In genomic region chr5:119893060-119893459, GRCm38 (mm10) we compare ENCODE assay signal across 21 mouse cellular contexts.
DNase-seq lines count a peak whose midpoint lies in the region; ATAC-seq and TF ChIP-seq lines count a peak whose summit lies in the region.
"Had no signal": no experiment of that assay in that cellular context is flagged by ENCODE, and none has a peak within 500 bp of the region (broad histone marks: within the 10 kb centered on the region; RNA-seq: fewer than 3 reads in every experiment).

No protein-coding gene starts in this region.

- 76% methylated on average over 3 of the region's 3 CpGs for WGBS in lung, postnatal 0 days

- no peaks in the 10 kb centered on the region for H3K9me3 ChIP-seq in ES-E14 (ENCODE audit: control insufficient read depth, insufficient read depth, low read depth, low read length)
- no peaks in the 10 kb centered on the region for H3K9me3 ChIP-seq in lung, postnatal 0 days (ENCODE audit: low read length)
- H3K9me3 ChIP-seq: embryonic facial prominence, embryonic 13.5 days; embryonic facial prominence, embryonic 15.5 days; forebrain, embryonic 13.5 days; forebrain, embryonic 15.5 days had no signal

- DNase-seq in ES-CJ7 (ENCODE audit: low read depth, low spot score) (peak; percentile 66), ES-E14 (ENCODE audit: low read depth, low spot score) (peak; percentile 16), WW6 (ENCODE audit: low read depth, low spot score) (peak; percentile 1)
- no peak for DNase-seq in lung, postnatal 0 days (ENCODE audit: low spot score)
- no peak for DNase-seq in embryo, embryonic 11 days
- DNase-seq: adrenal gland, adult 8-10 months; adrenal gland, postnatal 14 days; adrenal gland, postnatal 36 days; cerebellum, adult 11-12 months; cerebellum, adult 2 months; cerebellum, adult 9-10 months; cerebellum, postnatal 10 days; cerebellum, postnatal 25 days; forebrain, postnatal 0 days had no signal

- no peak overlapping the region for H3K4me3 ChIP-seq in ES-E14 (ENCODE audit: insufficient read depth in 1 of 2, low read depth in 1 of 2, low read length in 2 of 2, poor library complexity in 1 of 2, severe bottlenecking in 1 of 2)
- no peak overlapping the region for H3K4me3 ChIP-seq in lung, postnatal 0 days (ENCODE audit: low read depth, low read length)
- H3K4me3 ChIP-seq: embryonic facial prominence, embryonic 13.5 days; embryonic facial prominence, embryonic 15.5 days; erythroblast, embryonic 14.5 days; forebrain, embryonic 13.5 days; forebrain, embryonic 15.5 days had no signal

- no peak for ATAC-seq in lung, postnatal 0 days
- no peak for ATAC-seq in erythroid progenitor cell, adult 5-6 weeks (replicated peaks; ENCODE audit: low FRiP score, poor library complexity, severe bottlenecking)
- ATAC-seq: activated CD4-positive, CD25-positive, alpha-beta regulatory T cell, adult 4 months; forebrain, embryonic 13.5 days; forebrain, embryonic 15.5 days; forebrain, postnatal 0 days had no signal

- H3K27ac ChIP-seq in ES-E14 (ENCODE audit: insufficient read depth, low read depth, low read length, poor library complexity, severe bottlenecking) = no peak overlapping the region
- H3K27ac ChIP-seq in lung, postnatal 0 days (ENCODE audit: low read length) = no peak overlapping the region
- H3K27ac ChIP-seq: embryonic facial prominence, embryonic 13.5 days; embryonic facial prominence, embryonic 15.5 days; forebrain, embryonic 13.5 days; forebrain, embryonic 15.5 days had no signal

- in situ Hi-C loops in ES-E14 (cut with MboI; ENCODE audit: low sequenced_read_pairs in 2 of 2, unreplicated experiment in 2 of 2) = no loop called here

- TF ChIP-seq CTCF in lung, postnatal 0 days (IDR thresholded peaks at IDR 0.05) = no peak

- no peak overlapping the region for H3K9ac ChIP-seq in ES-E14 (ENCODE audit: insufficient read depth, low read depth, low read length, poor library complexity, severe bottlenecking)
- no peak overlapping the region for H3K9ac ChIP-seq in lung, postnatal 0 days (replicated peaks; ENCODE audit: low read depth)
- H3K9ac ChIP-seq: embryonic facial prominence, embryonic 13.5 days; embryonic facial prominence, embryonic 15.5 days; forebrain, embryonic 13.5 days; forebrain, embryonic 15.5 days; forebrain, postnatal 0 days had no signal

- H3K36me3 ChIP-seq in ES-E14 (ENCODE audit: control insufficient read depth, insufficient read depth, low read length, poor library complexity, severe bottlenecking) = no peaks in the 10 kb centered on the region
- no peaks in the 10 kb centered on the region for H3K36me3 ChIP-seq in lung, postnatal 0 days (ENCODE audit: insufficient read depth, low read length)
- H3K36me3 ChIP-seq: embryonic facial prominence, embryonic 13.5 days; embryonic facial prominence, embryonic 15.5 days; forebrain, embryonic 15.5 days had no signal

- H3K27me3 ChIP-seq in lung, postnatal 0 days (replicated peaks; ENCODE audit: insufficient read depth, low read length) = no peaks in the 10 kb centered on the region
- H3K27me3 ChIP-seq: embryonic facial prominence, embryonic 15.5 days; forebrain, embryonic 13.5 days; forebrain, embryonic 15.5 days had no signal

- no peak overlapping the region for H3K4me2 ChIP-seq in lung, postnatal 0 days (replicated peaks; ENCODE audit: low read depth, low read length)
- H3K4me2 ChIP-seq: embryonic facial prominence, embryonic 13.5 days; embryonic facial prominence, embryonic 15.5 days; forebrain, embryonic 13.5 days; forebrain, embryonic 15.5 days had no signal

- TF ChIP-seq EP300 in lung, postnatal 0 days (IDR thresholded peaks at IDR 0.05) = no peak

- no peaks in the 10 kb centered on the region for H3K4me1 ChIP-seq in ES-E14 (ENCODE audit: control insufficient read depth in 2 of 2, insufficient read depth in 2 of 2, low read length in 2 of 2, poor library complexity in 1 of 2)
- no peaks in the 10 kb centered on the region for H3K4me1 ChIP-seq in lung, postnatal 0 days (ENCODE audit: insufficient read depth, low read depth, low read length)
- H3K4me1 ChIP-seq: embryonic facial prominence, embryonic 15.5 days; forebrain, embryonic 15.5 days had no signal

TF ChIP-seq in ES-E14, 5 proteins besides CTCF, POLR2A, EP300 and RAD21:
- TF ChIP-seq HCFC1 (IDR thresholded peaks at IDR 0.05; ENCODE audit: borderline replicate concordance, insufficient read depth, low read length) (no peak), CHD2 (IDR thresholded peaks at IDR 0.05; ENCODE audit: low read depth, low read length) (no peak), ZC3H11A (IDR thresholded peaks at IDR 0.05; ENCODE audit: borderline replicate concordance, low read depth, low read length) (no peak), ZNF384 (IDR thresholded peaks at IDR 0.05; ENCODE audit: low read depth, low read length) (no peak), MAFK (IDR thresholded peaks at IDR 0.05; ENCODE audit: insufficient read depth, low read depth, low read length) (no peak)

Comparison
In these comparisons a context has a peak if more than half of its experiments do, and no peak if none do; other contexts are left out.
1. DNase-seq: peak in ES-CJ7 (single experiment), ES-E14 (single experiment) and WW6 (single experiment); none in lung, postnatal 0 days (single experiment) and embryo, embryonic 11 days (single experiment).